Comparison of ENCODE assay signal across 15 mouse cellular contexts in the genomic region with DNA sequence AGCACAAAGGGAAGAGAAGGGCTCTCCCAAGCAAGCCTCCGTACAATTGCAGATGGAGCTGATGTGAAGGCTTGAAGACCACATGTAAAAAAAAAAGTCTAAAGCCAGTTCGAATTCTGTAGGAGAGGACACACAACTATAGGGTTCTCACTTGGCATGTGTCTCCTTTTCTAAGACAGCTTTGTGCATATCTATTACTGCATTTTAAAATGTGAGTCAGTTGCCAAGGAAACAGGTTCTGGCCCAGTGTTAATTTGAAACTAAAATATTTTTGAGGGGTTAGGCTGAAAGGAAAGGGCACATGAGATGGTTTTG. TPM values are rescaled to one million over a fixed set of nuclear protein-coding genes. Genes with fewer than 3 reads are reported as not detected.
A peak's percentile ranks its signal among the peaks of the same experiment; 100 is the strongest.
DNase-seq lines count a peak whose midpoint lies in the region; ATAC-seq and TF ChIP-seq lines count a peak whose summit lies in the region.
"Had no signal": no experiment of that assay in that cellular context is flagged by ENCODE, and none has a peak within 500 bp of the region (broad histone marks: within the 10 kb centered on the region; RNA-seq: fewer than 3 reads in every experiment).

No protein-coding gene starts in this region.

- no peak overlapping the region for H3K9ac ChIP-seq in heart, embryonic 12.5 days
- peak overlapping the region; percentile 38; the same call in 1 of the 2 replicates for H3K9ac ChIP-seq in neural tube, embryonic 12.5 days
- H3K9ac ChIP-seq in hindbrain, postnatal 0 days (replicated peaks; ENCODE audit: low read length) = peak overlapping the region; percentile 67
- H3K9ac ChIP-seq: liver, postnatal 0 days had no signal

- DNase-seq in heart, adult 9 months (ENCODE audit: low spot score in 2 of 2) = no peak
- DNase-seq in neural tube, embryonic 10.5 days (ENCODE audit: extremely low spot score, low spot score) = no peak
- DNase-seq in hindbrain, postnatal 0 days (ENCODE audit: low spot score) = no peak
- DNase-seq in layer of hippocampus, adult 9-10 months (ENCODE audit: low spot score) = no peak
- DNase-seq: adrenal gland, postnatal 25 days; cerebellum, adult 11-12 months; embryo, embryonic 11 days; heart, adult 2 months; layer of hippocampus, adult 9-11 months; liver, postnatal 0 days had no signal

- H3K4me1 ChIP-seq in heart, embryonic 12.5 days (replicated peaks) = peaks cover 72% of the 10 kb centered on the region
- peaks cover 32% of the 10 kb centered on the region for H3K4me1 ChIP-seq in neural tube, embryonic 12.5 days
- peaks cover 26% of the 10 kb centered on the region for H3K4me1 ChIP-seq in hindbrain, postnatal 0 days (ENCODE audit: insufficient read depth, low read length)
- H3K4me1 ChIP-seq in olfactory bulb, adult 2 months (ENCODE audit: control insufficient read depth, insufficient read depth, low read length) = peaks cover 22% of the 10 kb centered on the region

- ATAC-seq in heart, embryonic 12.5 days (ENCODE audit: insufficient number of reproducible peaks, low FRiP score) = no peak
- ATAC-seq in neural tube, embryonic 12.5 days (ENCODE audit: low FRiP score, low read depth) = no peak
- ATAC-seq in hindbrain, postnatal 0 days = no peak
- no peak for ATAC-seq in activated CD4-positive, CD25-positive, alpha-beta regulatory T cell, adult 4 months
- ATAC-seq: intestine, embryonic 16.5 days; liver, postnatal 0 days had no signal

- TF ChIP-seq CTCF in hindbrain, postnatal 0 days (IDR thresholded peaks at IDR 0.05; ENCODE audit: low read depth) = no peak
- no peak for TF ChIP-seq CTCF in olfactory bulb, adult 2 months (IDR thresholded peaks at IDR 0.05; ENCODE audit: insufficient read depth, low read depth, low read length)

- no peaks in the 10 kb centered on the region for H3K36me3 ChIP-seq in heart, embryonic 12.5 days
- no peaks in the 10 kb centered on the region for H3K36me3 ChIP-seq in neural tube, embryonic 12.5 days
- H3K36me3 ChIP-seq in hindbrain, postnatal 0 days (ENCODE audit: insufficient read depth, low read length) = no peaks in the 10 kb centered on the region

- no peaks in the 10 kb centered on the region for H3K9me3 ChIP-seq in heart, embryonic 12.5 days (replicated peaks)
- no peaks in the 10 kb centered on the region for H3K9me3 ChIP-seq in neural tube, embryonic 12.5 days
- H3K9me3 ChIP-seq in hindbrain, postnatal 0 days (ENCODE audit: low read length) = no peaks in the 10 kb centered on the region

- H3K4me3 ChIP-seq in heart, embryonic 12.5 days = no peak overlapping the region
- H3K4me3 ChIP-seq in neural tube, embryonic 12.5 days = peak overlapping the region; percentile 11; the same call in 1 of the 2 replicates
- H3K4me3 ChIP-seq in hindbrain, postnatal 0 days (ENCODE audit: low read length) = peak overlapping the region; percentile 39
- peak overlapping the region; percentile 47 for H3K4me3 ChIP-seq in olfactory bulb, adult 2 months (ENCODE audit: insufficient read depth, low read depth, low read length)
- H3K4me3 ChIP-seq: heart, adult 2 months had no signal

- WGBS in heart, embryonic 12.5 days = 68% methylated on average over 2 of the region's 2 CpGs
- 82% methylated on average over 2 of the region's 2 CpGs for WGBS in neural tube, embryonic 12.5 days
- 67% methylated on average over 2 of the region's 2 CpGs for WGBS in hindbrain, postnatal 0 days
- 20% methylated on average over 2 of the region's 2 CpGs for WGBS in olfactory bulb, adult 2 months

- peak overlapping the region; percentile 46; the same call in 1 of the 2 replicates for H3K27ac ChIP-seq in heart, embryonic 12.5 days (ENCODE audit: poor library complexity, severe bottlenecking)
- H3K27ac ChIP-seq in neural tube, embryonic 12.5 days = peak overlapping the region; percentile 60; the same call in 1 of the 2 replicates
- H3K27ac ChIP-seq in hindbrain, postnatal 0 days = peak overlapping the region; percentile 87
- H3K27ac ChIP-seq in olfactory bulb, adult 2 months (ENCODE audit: insufficient read depth, low read depth, low read length) = peak overlapping the region; percentile 84
- H3K27ac ChIP-seq: heart, adult 2 months had no signal

- no peak for TF ChIP-seq POLR2A in olfactory bulb, adult 2 months (IDR thresholded peaks at IDR 0.05; ENCODE audit: insufficient read depth, low read depth, low read length)

- H3K4me2 ChIP-seq in heart, embryonic 12.5 days = no peak overlapping the region
- peak overlapping the region; percentile 40 for H3K4me2 ChIP-seq in neural tube, embryonic 12.5 days (replicated peaks)
- H3K4me2 ChIP-seq in hindbrain, postnatal 0 days (ENCODE audit: low read depth, low read length) = peak overlapping the region; percentile 59

- H3K27me3 ChIP-seq in heart, embryonic 12.5 days (replicated peaks) = no peaks in the 10 kb centered on the region
- H3K27me3 ChIP-seq in neural tube, embryonic 12.5 days (replicated peaks) = no peaks in the 10 kb centered on the region
- no peaks in the 10 kb centered on the region for H3K27me3 ChIP-seq in hindbrain, postnatal 0 days (ENCODE audit: insufficient read depth, low read length)

RNA-seq across cellular contexts. Expression of a gene that starts 22.4 kb away (rescaled TPM):
- 31.3 and 32.1 TPM in 2 replicates for polyA plus RNA-seq in heart, embryonic 12.5 days (2016; fragmentation: Nextera tagmentation; extraction: Ambion mirVana)
- 19.7 and 21.1 TPM in 2 replicates for polyA plus RNA-seq in neural tube, embryonic 12.5 days (2016; fragmentation: Nextera tagmentation; extraction: Ambion mirVana)
- 36.2 and 46.5 TPM in 2 replicates for total RNA-seq in hindbrain, postnatal 0 days (2014; rRNA removed)
- 36.6 and 38.7 TPM in 2 replicates for polyA plus RNA-seq in hindbrain, postnatal 0 days (2015; fragmentation: Nextera tagmentation; extraction: Ambion mirVana)
- polyA plus RNA-seq in olfactory bulb, adult 2 months (2012; ENCODE audit: insufficient read depth, insufficient read length, low replicate concordance, missing spikeins) = 74.3 TPM in 1 of 2 replicates, not detected in the other
- 10 to 100 TPM; 59.9 to 61.4 TPM for polyA plus RNA-seq in activated CD4-positive, CD25-positive, alpha-beta regulatory T cell, adult 4 months (2017; shearing (Covaris generic))
